Mouse (Mus musculus): ENCODE results near the gene Comtd1. TPM values are rescaled to one million over a fixed set of nuclear protein-coding genes. Genes with fewer than 3 reads are reported as not detected.
A peak's percentile ranks its signal among the peaks of the same experiment; 100 is the strongest.

Comtd1 gene
- polyA plus RNA-seq, 1 experiment from 2014 or later, result 59.0 TPM

DNA sequence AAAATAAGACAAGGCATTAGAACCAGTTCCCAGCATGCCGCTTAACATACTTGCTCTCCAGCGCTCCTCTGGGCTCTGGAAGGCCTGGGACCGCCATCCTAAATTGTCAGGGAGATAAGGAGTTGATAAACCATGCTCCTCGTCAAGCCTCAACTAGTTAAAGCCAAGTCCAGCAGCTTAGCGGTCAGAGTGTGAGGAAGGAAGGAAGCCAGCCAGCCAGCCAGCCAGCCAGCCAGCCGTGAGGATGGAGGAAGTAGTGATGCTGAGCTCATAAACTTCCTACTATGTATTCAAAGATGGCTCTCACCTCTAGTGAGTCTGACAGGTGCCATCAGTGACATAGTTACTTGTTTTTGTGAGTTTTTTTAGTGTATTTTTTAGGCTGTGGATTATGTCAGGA lies 5.5 kb downstream of the Comtd1 start:
- H3K9me3 ChIP-seq (ENCODE audit: control insufficient read depth, low read length), result no peaks in the 10 kb centered on the region
- no peak overlapping the region for H3K9ac ChIP-seq (ENCODE audit: low read depth, low read length)
- H3K36me3 ChIP-seq (ENCODE audit: control insufficient read depth, insufficient read depth, low read length), result peaks cover 54% of the 10 kb centered on the region
- ATAC-seq (replicated peaks; ENCODE audit: low FRiP score) (no peak), DNase-seq (ENCODE audit: low spot score) (no peak)
- WGBS, result 45% methylated on average over 6 of the region's 6 CpGs
- H3K4me3 ChIP-seq (ENCODE audit: low read depth, low read length), result no peak overlapping the region
- H3K4me2 ChIP-seq, result no peak overlapping the region
- no peak overlapping the region for H3K27ac ChIP-seq (ENCODE audit: low read depth, low read length)
- H3K27me3 ChIP-seq (replicated peaks; ENCODE audit: control insufficient read depth, insufficient read depth, low read length), result no peaks in the 10 kb centered on the region
- H3K4me1 ChIP-seq (replicated peaks; ENCODE audit: control insufficient read depth, insufficient read depth, low read length), result peaks cover 28% of the 10 kb centered on the region

DNA sequence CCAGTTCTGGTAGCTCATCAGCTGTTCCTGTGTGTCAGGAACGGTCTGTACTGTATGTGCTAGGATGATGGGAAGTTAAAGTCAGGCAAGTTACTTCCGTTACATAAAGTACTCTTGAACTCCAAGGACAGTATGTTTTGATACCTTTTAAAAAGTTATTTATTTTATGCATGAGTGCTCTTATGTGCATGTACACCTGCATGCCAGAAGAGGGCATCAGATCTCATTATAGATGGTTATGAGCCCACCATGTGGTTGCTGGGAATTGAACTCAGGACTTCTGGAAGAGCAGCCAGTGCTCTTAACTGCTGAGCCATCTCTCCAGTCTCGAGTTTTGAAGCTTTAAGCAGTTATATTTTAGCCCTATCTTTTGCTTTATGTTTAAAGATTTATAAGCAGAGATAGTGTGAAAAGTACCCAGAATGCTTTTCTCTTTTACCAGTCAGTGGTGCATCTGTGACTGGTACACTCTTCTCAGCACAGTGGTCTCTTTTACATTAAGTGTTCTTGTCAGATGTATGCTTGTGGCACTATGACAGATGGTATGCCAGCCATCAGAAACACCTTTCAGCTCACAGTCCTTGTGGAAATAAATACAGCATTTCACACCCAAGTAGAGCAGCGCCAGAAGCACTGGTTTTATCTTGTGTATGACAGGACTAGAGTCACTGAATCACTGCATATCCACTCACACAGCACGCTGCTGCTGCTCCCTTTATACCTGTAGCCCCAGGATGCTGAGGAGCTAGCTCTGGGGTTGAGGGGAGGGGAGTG lies 6.8 kb downstream of the Comtd1 start:
- no peak overlapping the region for H3K4me3 ChIP-seq (ENCODE audit: low read depth, low read length)
- 80% methylated on average over 5 of the region's 5 CpGs for WGBS
- no peak for ATAC-seq (replicated peaks; ENCODE audit: low FRiP score)
- no peak overlapping the region for H3K9ac ChIP-seq (ENCODE audit: low read depth, low read length)
- no peak for DNase-seq (ENCODE audit: low spot score)
- 0 out of 2 replicates have a peak overlapping the region, but pooled peaks have one; percentile 15 for H3K27ac ChIP-seq (ENCODE audit: low read depth, low read length)
- H3K9me3 ChIP-seq (ENCODE audit: control insufficient read depth, low read length), result no peaks in the 10 kb centered on the region
- peaks cover 20% of the 10 kb centered on the region for H3K4me1 ChIP-seq (replicated peaks; ENCODE audit: control insufficient read depth, insufficient read depth, low read length)
- H3K4me2 ChIP-seq, result no peak overlapping the region
- H3K36me3 ChIP-seq (ENCODE audit: control insufficient read depth, insufficient read depth, low read length), result peaks cover 62% of the 10 kb centered on the region
- no peaks in the 10 kb centered on the region for H3K27me3 ChIP-seq (replicated peaks; ENCODE audit: control insufficient read depth, insufficient read depth, low read length)

DNA sequence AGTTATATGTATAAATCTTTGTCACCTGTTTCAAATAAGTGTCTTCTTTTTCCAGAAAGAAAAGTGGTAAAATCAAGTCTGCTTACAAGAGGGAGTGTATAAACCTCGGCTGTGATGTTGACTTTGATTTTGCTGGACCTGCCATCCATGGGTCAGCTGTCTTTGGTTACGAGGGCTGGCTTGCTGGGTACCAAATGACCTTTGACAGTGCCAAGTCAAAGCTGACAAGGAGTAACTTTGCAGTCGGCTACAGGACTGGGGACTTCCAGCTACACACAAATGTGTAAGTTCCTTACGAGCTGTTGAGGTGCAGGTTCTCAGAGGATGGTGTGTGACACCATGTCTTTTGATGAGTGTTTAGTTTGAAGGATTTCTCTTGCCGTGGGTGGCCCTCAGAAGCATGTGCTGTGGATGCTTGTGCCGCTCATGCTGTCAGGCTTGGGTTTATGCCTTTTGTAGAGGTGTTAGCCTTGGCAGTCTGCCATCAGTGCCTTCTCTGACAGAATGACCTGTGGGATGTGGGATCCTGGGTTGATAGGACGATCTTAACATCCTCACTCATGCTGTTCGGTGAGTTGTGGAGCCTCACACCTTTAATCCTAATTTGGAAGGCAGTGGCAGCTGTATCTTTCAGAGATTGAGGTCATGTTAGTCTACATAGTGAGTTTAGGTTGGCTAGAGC lies 10.3 kb downstream of the Comtd1 start:
- WGBS, result 87% methylated on average over 8 of the region's 8 CpGs
- H3K27ac ChIP-seq (ENCODE audit: low read depth, low read length), result no peak overlapping the region

DNA sequence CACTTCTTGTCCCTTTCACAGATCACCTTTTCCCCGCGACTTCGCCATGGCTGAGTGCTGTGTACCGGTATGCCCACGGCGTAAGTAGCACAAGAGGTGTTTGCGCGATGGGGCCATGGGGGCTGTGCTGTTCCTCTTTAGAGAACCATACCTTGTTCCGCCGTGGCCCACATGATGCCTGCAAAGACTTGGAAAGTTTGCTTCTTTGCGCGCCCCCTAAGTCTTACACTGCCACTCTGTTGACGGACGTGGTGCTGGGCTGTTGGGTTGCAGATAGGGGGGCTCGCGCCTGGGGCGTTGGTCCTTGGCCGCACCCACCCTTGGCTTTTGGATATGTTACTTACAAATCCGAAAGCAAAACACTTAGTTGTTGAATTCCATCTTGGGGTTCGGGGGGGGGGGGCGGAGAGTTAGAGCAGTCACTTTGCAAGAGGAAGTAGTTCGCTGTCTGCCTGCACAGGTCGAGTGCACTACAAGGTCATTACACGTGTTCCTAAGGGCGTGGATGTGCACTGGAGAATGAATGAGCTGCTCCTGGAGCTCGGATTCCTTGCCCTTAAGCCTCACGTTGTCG lies 16.9 kb downstream of the Comtd1 start:
- ATAC-seq (replicated peaks; ENCODE audit: low FRiP score), result peak; percentile 5
- Histone ChIP-seq H3K4me2 (peak overlapping the region; percentile 94), H3K27me3 (replicated peaks; ENCODE audit: control insufficient read depth, insufficient read depth, low read length) (no peaks in the 10 kb centered on the region), H3K4me3 (ENCODE audit: low read depth, low read length) (peak overlapping the region; percentile 98), H3K9me3 (ENCODE audit: control insufficient read depth, low read length) (no peaks in the 10 kb centered on the region), H3K36me3 (ENCODE audit: control insufficient read depth, insufficient read depth, low read length) (peaks cover 23% of the 10 kb centered on the region), H3K27ac (ENCODE audit: low read depth, low read length) (peak overlapping the region; percentile 96), H3K9ac (ENCODE audit: low read depth, low read length) (peak overlapping the region; percentile 96), H3K4me1 (replicated peaks; ENCODE audit: control insufficient read depth, insufficient read depth, low read length) (peaks cover 28% of the 10 kb centered on the region)
- under 1% methylated on average over 28 of the region's 28 CpGs for WGBS
- no peak for DNase-seq (ENCODE audit: low spot score)

More for the DNA sequence above, 10.3 kb downstream of the Comtd1 start:
- H3K4me2 ChIP-seq, result no peak overlapping the region
- H3K9ac ChIP-seq (ENCODE audit: low read depth, low read length), result no peak overlapping the region
- peaks cover 71% of the 10 kb centered on the region for H3K36me3 ChIP-seq (ENCODE audit: control insufficient read depth, insufficient read depth, low read length)
- peaks cover 18% of the 10 kb centered on the region for H3K4me1 ChIP-seq (replicated peaks; ENCODE audit: control insufficient read depth, insufficient read depth, low read length)
- DNase-seq (ENCODE audit: low spot score), result no peak
- H3K9me3 ChIP-seq (ENCODE audit: control insufficient read depth, low read length), result no peaks in the 10 kb centered on the region
- H3K4me3 ChIP-seq (ENCODE audit: low read depth, low read length), result no peak overlapping the region
- ATAC-seq (replicated peaks; ENCODE audit: low FRiP score), result no peak
- H3K27me3 ChIP-seq (replicated peaks; ENCODE audit: control insufficient read depth, insufficient read depth, low read length), result no peaks in the 10 kb centered on the region

DNA sequence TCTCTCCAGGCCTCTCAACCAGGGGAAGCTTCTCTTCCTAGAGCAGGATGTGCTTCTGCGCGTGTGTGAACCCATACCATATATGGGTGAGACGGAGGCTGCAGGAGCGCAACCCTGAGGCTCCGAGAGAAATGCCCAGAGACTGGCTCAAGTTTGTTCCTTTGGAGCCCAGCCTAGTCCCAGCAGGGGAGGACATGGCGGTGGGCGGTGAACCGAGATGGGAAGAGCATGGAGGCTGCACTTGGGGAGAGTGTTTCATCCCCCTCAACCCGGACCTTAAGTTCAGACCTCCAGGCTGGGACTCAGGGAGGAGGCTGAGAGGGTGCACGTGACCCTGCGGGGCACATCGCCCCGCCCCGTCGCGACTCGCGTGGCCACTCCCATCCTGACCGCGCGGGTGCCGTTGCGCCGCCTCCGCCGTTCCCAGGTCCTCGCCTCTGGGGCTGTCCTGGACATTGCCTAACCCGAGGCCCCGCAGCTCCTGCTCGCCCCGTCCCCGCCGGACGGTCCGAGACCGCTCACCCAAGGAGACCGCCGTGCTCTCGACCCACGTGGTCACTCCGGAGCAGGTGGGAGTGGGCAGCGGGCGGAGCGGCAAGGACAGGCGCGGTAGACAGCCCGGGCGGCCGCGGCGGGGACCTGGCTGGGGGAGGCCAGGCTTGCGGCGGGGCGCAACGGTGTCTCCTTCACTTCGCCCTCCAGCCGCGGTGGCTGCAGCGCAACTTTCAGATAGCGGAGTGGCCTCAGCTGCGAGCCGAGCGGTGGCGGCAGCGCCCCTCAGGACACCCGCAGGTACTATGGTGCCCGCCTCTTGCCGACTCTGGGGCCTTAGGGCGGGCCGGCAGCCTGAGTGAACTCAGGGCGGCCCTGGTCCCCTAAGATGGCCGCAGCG lies 17.7 kb downstream of the Comtd1 start:
- peak overlapping the region; percentile 98 for H3K4me3 ChIP-seq (ENCODE audit: low read depth, low read length)
- DNase-seq (ENCODE audit: low spot score), result peak; percentile 98
- H3K9ac ChIP-seq (ENCODE audit: low read depth, low read length), result peak overlapping the region; percentile 96
- H3K27me3 ChIP-seq (replicated peaks; ENCODE audit: control insufficient read depth, insufficient read depth, low read length), result no peaks in the 10 kb centered on the region
- WGBS, result under 1% methylated on average over 73 of the region's 73 CpGs
- peaks cover 17% of the 10 kb centered on the region for H3K36me3 ChIP-seq (ENCODE audit: control insufficient read depth, insufficient read depth, low read length)
- peak; percentile 96 for ATAC-seq (replicated peaks; ENCODE audit: low FRiP score)
- peak overlapping the region; percentile 96 for H3K27ac ChIP-seq (ENCODE audit: low read depth, low read length)
- peaks cover 32% of the 10 kb centered on the region for H3K4me1 ChIP-seq (replicated peaks; ENCODE audit: control insufficient read depth, insufficient read depth, low read length)
- no peaks in the 10 kb centered on the region for H3K9me3 ChIP-seq (ENCODE audit: control insufficient read depth, low read length)
- H3K4me2 ChIP-seq, result peak overlapping the region; percentile 94

DNA sequence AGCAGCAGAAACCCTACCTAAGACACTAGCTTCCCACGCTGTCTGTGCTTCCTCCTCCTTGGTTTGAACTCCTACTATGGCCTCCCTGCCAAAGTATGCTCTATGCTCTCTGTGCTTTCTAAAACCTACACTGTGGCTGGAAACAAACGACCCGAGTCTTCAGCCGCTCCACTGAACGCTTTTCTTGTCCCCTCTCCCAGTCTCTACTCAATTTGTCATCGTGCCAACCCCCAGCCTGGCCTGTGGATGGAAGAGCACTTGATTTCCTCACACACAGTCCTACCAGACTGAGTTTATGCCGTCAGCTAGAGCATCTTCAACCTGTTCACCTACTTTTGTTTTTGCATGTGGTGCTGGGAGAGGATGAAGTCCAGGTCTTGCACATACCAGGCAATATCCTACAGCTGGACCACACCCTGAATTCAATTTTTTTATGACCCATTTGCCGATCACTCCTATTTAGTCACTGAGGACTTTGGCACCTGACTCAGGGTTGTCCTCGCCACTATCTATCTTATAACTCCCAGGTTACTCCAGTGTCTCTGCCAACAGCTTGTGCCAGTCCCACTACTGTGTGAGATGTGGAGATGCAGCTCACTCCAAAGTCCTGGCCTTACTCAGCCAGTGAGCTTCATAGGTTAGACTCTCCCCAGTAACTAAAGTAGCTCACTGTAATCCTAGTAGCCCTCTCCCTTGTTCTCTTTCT lies 22.8 kb downstream of the Comtd1 start:
- H3K4me3 ChIP-seq (ENCODE audit: low read depth, low read length), result no peak overlapping the region
- no peaks in the 10 kb centered on the region for H3K36me3 ChIP-seq (ENCODE audit: control insufficient read depth, insufficient read depth, low read length)
- ATAC-seq (replicated peaks; ENCODE audit: low FRiP score), result no peak
- H3K9me3 ChIP-seq (ENCODE audit: control insufficient read depth, low read length), result no peaks in the 10 kb centered on the region
- H3K27ac ChIP-seq (ENCODE audit: low read depth, low read length), result no peak overlapping the region
- no peaks in the 10 kb centered on the region for H3K27me3 ChIP-seq (replicated peaks; ENCODE audit: control insufficient read depth, insufficient read depth, low read length)
- no peak for DNase-seq (ENCODE audit: low spot score)
- H3K4me2 ChIP-seq, result no peak overlapping the region
- H3K9ac ChIP-seq (ENCODE audit: low read depth, low read length), result no peak overlapping the region
- WGBS, result 84% methylated on average over 9 of the region's 9 CpGs
- H3K4me1 ChIP-seq (replicated peaks; ENCODE audit: control insufficient read depth, insufficient read depth, low read length), result peaks cover 46% of the 10 kb centered on the region

DNA sequence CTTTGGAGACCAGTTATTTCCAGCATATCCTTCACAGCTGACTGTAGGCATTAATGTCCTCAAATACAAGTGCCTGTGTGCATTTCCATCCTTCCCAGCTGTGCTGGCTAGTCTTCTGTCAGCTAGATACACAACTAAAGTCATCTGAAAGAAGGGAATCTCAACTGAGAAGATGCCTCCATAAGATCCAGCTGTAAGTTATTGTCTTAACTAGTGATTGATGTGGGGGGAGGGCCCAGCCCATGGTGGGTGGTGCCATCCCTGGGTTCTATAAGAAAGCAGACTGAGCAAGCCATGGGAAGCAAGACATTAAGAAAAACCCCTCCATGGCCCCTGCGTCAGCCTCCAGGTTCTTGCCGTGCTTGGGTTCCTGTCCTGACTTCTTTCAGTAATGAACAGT lies 23.8 kb downstream of the Comtd1 start, which contains the start of gene Vdac2:
Gene Vdac2, plus strand, starts transcription at position 301 of the 400 bp plus-strand sequence.
- Histone ChIP-seq H3K36me3 (ENCODE audit: control insufficient read depth, insufficient read depth, low read length) (no peaks in the 10 kb centered on the region), H3K4me3 (ENCODE audit: low read depth, low read length) (no peak within 1 kb of the TSS), H3K27ac (ENCODE audit: low read depth, low read length) (peak within 1 kb of the TSS; percentile 98), H3K9me3 (ENCODE audit: control insufficient read depth, low read length) (no peaks in the 10 kb centered on the region), H3K27me3 (replicated peaks; ENCODE audit: control insufficient read depth, insufficient read depth, low read length) (no peaks in the 10 kb centered on the region), H3K4me1 (replicated peaks; ENCODE audit: control insufficient read depth, insufficient read depth, low read length) (peaks cover 38% of the 10 kb centered on the region), H3K4me2 (no peak within 1 kb of the TSS), H3K9ac (ENCODE audit: low read depth, low read length) (no peak within 1 kb of the TSS)
- no peak for DNase-seq (ENCODE audit: low spot score)
- no peak for ATAC-seq (replicated peaks; ENCODE audit: low FRiP score)
- WGBS, result 75% methylated on average over 2 of the region's 2 CpGs

DNA sequence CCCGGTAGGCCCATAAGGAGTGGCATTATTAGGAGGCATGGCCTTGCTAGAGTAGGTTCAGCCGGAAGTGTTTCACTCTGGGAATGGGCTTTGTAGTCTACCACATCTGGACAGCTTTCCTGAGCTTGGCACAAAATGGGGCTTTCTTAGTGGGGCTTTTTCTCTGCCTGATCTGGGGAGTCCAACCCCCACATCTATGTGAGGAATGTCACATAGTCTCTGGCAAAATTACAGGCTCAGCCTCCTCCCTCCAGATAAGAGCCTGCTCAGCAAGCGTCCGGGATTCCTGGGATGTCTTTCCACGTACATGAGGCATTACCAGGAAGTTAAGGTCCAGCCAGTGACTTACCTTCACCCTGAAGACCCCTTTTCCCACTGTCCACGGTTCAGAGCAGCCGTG lies 24.9 kb downstream of the Comtd1 start:
- Histone ChIP-seq H3K9ac (ENCODE audit: low read depth, low read length) (no peak overlapping the region), H3K4me1 (replicated peaks; ENCODE audit: control insufficient read depth, insufficient read depth, low read length) (peaks cover 36% of the 10 kb centered on the region), H3K27ac (ENCODE audit: low read depth, low read length) (peak overlapping the region; percentile 98), H3K4me2 (no peak overlapping the region), H3K9me3 (ENCODE audit: control insufficient read depth, low read length) (no peaks in the 10 kb centered on the region), H3K27me3 (replicated peaks; ENCODE audit: control insufficient read depth, insufficient read depth, low read length) (no peaks in the 10 kb centered on the region), H3K36me3 (ENCODE audit: control insufficient read depth, insufficient read depth, low read length) (no peaks in the 10 kb centered on the region), H3K4me3 (ENCODE audit: low read depth, low read length) (no peak overlapping the region)
- ATAC-seq (replicated peaks; ENCODE audit: low FRiP score) (no peak), DNase-seq (ENCODE audit: low spot score) (no peak)
- 60% methylated on average over 7 of the region's 7 CpGs for WGBS

All from liver, embryonic 11.5 days (tissue).